Mouse (Mus musculus): Measurements from ENCODE around the gene Hrasls5. TPM values are rescaled to one million over a fixed set of nuclear protein-coding genes. Genes with fewer than 3 reads are reported as not detected.
A peak's percentile ranks its signal among the peaks of the same experiment; 100 is the strongest.

Hrasls5 gene
- total and polyA plus RNA-seq, 3 experiments, result not detected

DNA sequence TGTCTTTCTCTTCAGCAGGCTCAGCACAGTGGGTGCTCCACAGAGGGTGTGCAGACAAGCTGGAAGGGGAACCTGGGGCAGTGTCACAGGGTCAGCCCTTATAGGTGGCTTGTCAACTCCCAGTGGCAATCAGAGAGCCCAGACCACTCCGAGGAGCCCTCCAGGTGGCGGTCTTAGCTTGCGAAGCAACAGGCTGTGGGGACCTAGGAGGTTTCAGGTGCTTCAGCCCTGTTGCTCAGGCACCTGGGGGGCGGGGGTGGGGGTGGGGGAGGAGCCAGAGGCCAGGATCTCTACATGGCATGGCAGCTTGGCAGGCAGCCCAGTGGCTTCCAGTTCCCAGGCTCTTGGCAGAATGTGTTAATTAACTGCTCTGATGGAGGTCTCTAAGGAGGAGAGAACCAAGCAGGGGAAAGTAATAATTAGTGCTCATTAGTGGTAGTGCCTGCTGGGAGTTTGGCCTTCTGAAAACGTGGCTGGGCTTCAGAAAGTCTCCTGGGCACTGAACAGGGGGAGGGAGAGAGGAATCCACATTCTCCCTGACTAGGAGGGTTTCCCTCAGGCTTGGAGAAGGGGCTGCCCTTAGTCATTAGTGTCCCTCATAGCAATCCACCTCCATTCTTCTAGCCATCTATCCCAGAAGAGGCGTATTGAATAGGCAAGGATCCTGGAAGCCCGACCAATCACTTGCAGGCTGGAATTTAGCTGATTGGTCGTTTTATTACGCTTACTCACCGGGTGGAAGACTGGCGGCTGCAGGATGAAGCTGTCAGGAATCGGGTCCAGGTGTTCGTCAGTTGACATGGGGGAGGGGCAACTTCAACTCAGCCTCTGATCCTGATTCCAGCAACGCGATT is 6.2 kb upstream of the Hrasls5 start:
- no peak overlapping the region for H3K9ac ChIP-seq (ENCODE audit: insufficient read depth, low read depth)
- no peaks in the 10 kb centered on the region for H3K4me1 ChIP-seq (ENCODE audit: control insufficient read depth in 1 of 2, insufficient read depth in 2 of 2)
- H3K27ac ChIP-seq (ENCODE audit: insufficient read depth, low read depth), result no peak overlapping the region
- dilution Hi-C loops (cut with MboI; ENCODE audit: extremely low pct_ligation_motif_present, extremely low pct_unique_long_range_greater_than_20kb, low sequenced_read_pairs) (no loop called here), in situ Hi-C loops (cut with MboI; ENCODE audit: low pct_ligation_motif_present, low pct_unique_long_range_greater_than_20kb, low sequenced_read_pairs) (no loop called here)
- H3K4me2 ChIP-seq (ENCODE audit: insufficient read depth, low read depth, poor library complexity, severe bottlenecking), result no peak overlapping the region
- no peaks in the 10 kb centered on the region for H3K27me3 ChIP-seq (replicated peaks)
- no peak overlapping the region for H3K4me3 ChIP-seq (replicated peaks in 1 of 3; ENCODE audit: low read depth in 2 of 3, low read length in 2 of 3, poor library complexity in 1 of 3)
- no peaks in the 10 kb centered on the region for H3K36me3 ChIP-seq (replicated peaks in 1 of 2; ENCODE audit: control insufficient read depth in 1 of 2, insufficient read depth in 1 of 2, low read length in 1 of 2)
- TF ChIP-seq PAX5 (IDR thresholded peaks at IDR 0.05; ENCODE audit: low read length) (no peak), RAD21 (IDR thresholded peaks at IDR 0.05; ENCODE audit: low read depth, low read length) (peak; percentile 11)
- H3K9me3 ChIP-seq (replicated peaks; ENCODE audit: low read length), result no peaks in the 10 kb centered on the region
- no peaks in the 10 kb centered on the region for H3K79me2 ChIP-seq (replicated peaks; ENCODE audit: control insufficient read depth, extremely low read depth, insufficient read depth, poor library complexity, severe bottlenecking)
- no peak for DNase-seq (ENCODE audit: extremely low read depth)

DNA sequence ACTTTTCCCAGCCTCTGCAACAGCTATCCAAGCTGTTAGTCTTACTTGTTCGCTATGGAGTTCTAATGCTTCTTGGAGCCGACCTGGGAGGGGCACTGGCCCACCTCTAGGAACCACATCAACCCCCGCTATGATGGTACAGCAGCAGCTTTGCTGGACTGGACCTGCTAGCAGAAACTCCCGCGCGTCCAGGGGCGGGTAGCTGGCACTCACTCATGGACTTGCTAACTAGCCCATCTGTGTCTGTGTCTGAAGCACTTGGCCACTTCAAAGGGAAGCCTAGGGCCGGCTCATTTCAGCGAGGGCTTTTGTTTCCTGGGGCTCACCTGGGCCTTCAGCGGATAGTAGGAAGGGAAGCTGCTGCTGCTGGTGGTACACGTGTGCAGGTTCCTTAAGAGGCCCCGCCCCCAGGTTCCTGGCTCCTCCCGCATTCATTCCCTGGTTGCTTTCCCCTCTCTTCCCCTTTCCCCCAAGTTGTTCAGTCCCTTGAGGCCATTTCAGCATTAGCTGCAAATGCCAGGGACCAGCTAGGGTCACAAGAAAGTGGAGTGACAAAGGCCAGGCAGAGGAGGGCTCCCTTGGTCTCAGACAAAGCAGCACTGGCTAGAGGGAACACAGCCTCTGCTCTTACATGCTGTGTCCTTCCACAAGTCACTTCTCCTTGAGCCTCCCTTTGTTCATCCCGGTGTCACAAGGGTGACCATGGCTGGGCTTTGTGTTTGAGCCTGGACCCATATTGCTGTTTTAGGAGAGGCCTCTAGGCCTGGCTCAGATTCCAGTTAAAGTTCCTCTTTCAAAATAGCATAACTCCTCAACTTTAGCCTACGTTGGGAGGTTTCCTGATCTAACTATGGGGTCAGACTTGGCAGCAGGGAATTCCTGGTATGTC is 5.3 kb upstream of the Hrasls5 start, which contains the start of gene Lgals12:
TSS of gene Lgals12 (minus strand) at position 393 of the 889 bp plus-strand sequence.
- Histone ChIP-seq H3K27ac (ENCODE audit: insufficient read depth, low read depth) (no peak within 1 kb of the TSS), H3K4me2 (ENCODE audit: insufficient read depth, low read depth, poor library complexity, severe bottlenecking) (no peak within 1 kb of the TSS), H3K9ac (ENCODE audit: insufficient read depth, low read depth) (no peak within 1 kb of the TSS), H3K79me2 (replicated peaks; ENCODE audit: control insufficient read depth, extremely low read depth, insufficient read depth, poor library complexity, severe bottlenecking) (no peaks in the 10 kb centered on the region), H3K36me3 (replicated peaks in 1 of 2; ENCODE audit: control insufficient read depth in 1 of 2, insufficient read depth in 1 of 2, low read length in 1 of 2) (no peaks in the 10 kb centered on the region), H3K9me3 (replicated peaks; ENCODE audit: low read length) (no peaks in the 10 kb centered on the region), H3K4me1 (ENCODE audit: control insufficient read depth in 1 of 2, insufficient read depth in 2 of 2) (no peaks in the 10 kb centered on the region), H3K27me3 (replicated peaks) (no peaks in the 10 kb centered on the region), H3K4me3 (replicated peaks in 1 of 3; ENCODE audit: low read depth in 2 of 3, low read length in 2 of 3, poor library complexity in 1 of 3) (no peak within 1 kb of the TSS)
- TF ChIP-seq PAX5 (IDR thresholded peaks at IDR 0.05; ENCODE audit: low read length), result no peak
- no peak for TF ChIP-seq USF2 (conservative IDR thresholded peaks at IDR 0.05; ENCODE audit: low read depth, low read length)
- no peak for TF ChIP-seq MXI1 (IDR thresholded peaks at IDR 0.05; ENCODE audit: low read depth, low read length)
- TF ChIP-seq EP300 (IDR thresholded peaks at IDR 0.05; ENCODE audit: low read length), result no peak
- no peak for TF ChIP-seq BHLHE40 (IDR thresholded peaks at IDR 0.05; ENCODE audit: low read depth, low read length)
- no peak for TF ChIP-seq NELFE (IDR thresholded peaks at IDR 0.05; ENCODE audit: low read depth, low read length)
- no peak for TF ChIP-seq ZNF384 (IDR thresholded peaks at IDR 0.05; ENCODE audit: low read depth, low read length)
- TF ChIP-seq TCF12 (IDR thresholded peaks at IDR 0.05; ENCODE audit: low read depth, low read length), result no peak
- TF ChIP-seq ELF1 (IDR thresholded peaks at IDR 0.05; ENCODE audit: low read depth, low read length), result no peak
- no peak for DNase-seq (ENCODE audit: extremely low read depth)
- dilution Hi-C loops (cut with MboI; ENCODE audit: extremely low pct_ligation_motif_present, extremely low pct_unique_long_range_greater_than_20kb, low sequenced_read_pairs), result no loop called here
- in situ Hi-C loops (cut with MboI; ENCODE audit: low pct_ligation_motif_present, low pct_unique_long_range_greater_than_20kb, low sequenced_read_pairs), result no loop called here

All from CH12.LX (cell line).